Mouse (Mus musculus): ENCODE data around the gene Meltf.

Gene Meltf

DNA sequence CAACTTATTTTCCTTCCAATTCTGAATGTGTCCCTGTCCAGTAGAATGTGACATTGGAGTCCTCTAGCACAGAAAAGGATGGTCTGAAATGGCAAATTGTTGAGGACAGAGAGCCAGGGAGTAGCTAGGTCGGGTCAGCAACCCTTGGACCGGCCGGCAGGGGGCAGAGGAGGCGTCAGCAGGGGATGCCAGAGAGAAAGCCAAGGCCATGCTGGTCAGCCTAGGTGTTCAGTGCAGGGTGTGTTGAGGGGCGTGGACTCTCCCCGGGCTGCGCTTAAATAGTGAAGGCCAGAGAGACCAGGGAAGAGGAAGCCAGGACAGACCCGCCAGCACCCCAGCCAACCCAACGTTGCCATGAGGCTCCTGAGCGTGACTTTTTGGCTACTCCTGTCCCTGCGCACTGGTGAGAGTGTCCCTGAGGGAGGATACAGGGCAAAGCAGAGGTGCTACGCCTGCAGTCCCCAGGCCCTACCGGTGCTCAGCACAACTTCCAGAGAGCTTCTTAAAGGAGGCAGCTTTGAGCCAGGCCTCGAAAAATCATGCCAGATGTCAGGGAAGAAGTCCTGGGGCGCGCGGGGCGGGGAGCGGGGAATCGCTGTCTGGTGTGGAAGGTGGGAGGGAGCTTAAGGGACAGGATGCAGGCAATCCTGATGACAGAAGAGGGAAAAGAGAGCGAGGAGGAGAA lies at the start of gene Meltf:
TSS of gene Meltf (plus strand) at position 238 of the 685 bp plus-strand sequence.
- peak; percentile 68 for DNase-seq (ENCODE audit: low read depth, low spot score)

GRCm38 (mm10) chr16:31830726-31831125 lies 47.9 kb upstream of the Meltf start:
- no peak for DNase-seq (ENCODE audit: low read depth, low spot score)

- DNase-seq (ENCODE audit: low read depth, low spot score) = no peak
These were observed 45.8 kb upstream of the Meltf start for GRCm38 (mm10) chr16:31832630-31833422.

- DNase-seq (ENCODE audit: low read depth, low spot score) = no peak
These were observed 44.5 kb upstream of the Meltf start for GRCm38 (mm10) chr16:31834011-31834584.

GRCm38 (mm10) chr16:31834662-31835318 lies 43.8 kb upstream of the Meltf start:
- peak; percentile 22 for DNase-seq (ENCODE audit: low read depth, low spot score)

GRCm38 (mm10) chr16:31837362-31837761 lies 41.2 kb upstream of the Meltf start:
- no peak for DNase-seq (ENCODE audit: low read depth, low spot score)

GRCm38 (mm10) chr16:31844246-31844645 lies 34.4 kb upstream of the Meltf start:
- DNase-seq (ENCODE audit: low read depth, low spot score) = no peak

GRCm38 (mm10) chr16:31846763-31847162 lies 31.8 kb upstream of the Meltf start:
- DNase-seq (ENCODE audit: low read depth, low spot score) = peak; percentile 17

GRCm38 (mm10) chr16:31863920-31864319 lies 14.7 kb upstream of the Meltf start:
- no peak for DNase-seq (ENCODE audit: low read depth, low spot score)

GRCm38 (mm10) chr16:31865242-31865641 lies 13.4 kb upstream of the Meltf start:
- DNase-seq (ENCODE audit: low read depth, low spot score) = no peak

- peak; percentile 64 for DNase-seq (ENCODE audit: low read depth, low spot score)
These were observed 11.7 kb upstream of the Meltf start for GRCm38 (mm10) chr16:31866911-31867310.

DNA sequence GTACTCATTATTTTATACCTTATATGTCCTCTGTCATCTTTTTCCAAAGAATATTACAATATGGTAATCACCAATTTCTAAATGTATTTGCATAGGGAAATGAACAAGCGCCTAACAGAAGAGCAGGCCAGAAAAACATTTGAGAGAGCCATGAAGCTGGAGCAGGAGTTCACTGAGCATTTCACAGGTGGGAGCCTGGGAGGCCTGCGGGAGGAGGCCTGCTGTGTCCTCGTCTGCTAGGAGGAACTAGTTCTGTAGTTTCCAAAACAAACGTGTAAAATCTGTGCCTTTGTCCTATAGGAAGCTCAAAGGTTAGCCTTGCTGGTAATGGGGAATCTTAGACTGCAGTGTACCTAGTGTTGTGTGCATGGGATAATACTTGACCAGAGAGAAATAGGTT lies 10.9 kb upstream of the Meltf start:
- DNase-seq (ENCODE audit: low read depth, low spot score) = peak; percentile 62

DNA sequence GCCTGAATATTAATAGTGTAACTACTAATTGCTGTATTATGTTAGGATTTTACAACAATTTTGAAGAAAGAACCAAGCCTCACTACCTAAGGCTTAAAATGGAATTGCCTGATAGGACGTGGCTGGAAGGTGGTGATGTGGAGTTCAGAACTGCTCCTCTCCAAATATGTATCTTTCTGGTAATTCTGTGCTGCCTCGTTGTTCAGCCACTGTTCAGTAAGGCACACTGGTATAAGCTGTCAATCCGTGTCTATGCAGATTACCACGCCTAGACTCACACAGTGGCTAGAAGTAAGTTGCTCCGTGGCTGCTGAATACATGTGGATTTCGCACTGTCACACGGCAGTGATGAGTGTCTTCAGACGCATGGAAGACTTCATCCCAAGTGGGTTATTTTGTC lies 4.9 kb upstream of the Meltf start:
- DNase-seq (ENCODE audit: low read depth, low spot score) = no peak

DNA sequence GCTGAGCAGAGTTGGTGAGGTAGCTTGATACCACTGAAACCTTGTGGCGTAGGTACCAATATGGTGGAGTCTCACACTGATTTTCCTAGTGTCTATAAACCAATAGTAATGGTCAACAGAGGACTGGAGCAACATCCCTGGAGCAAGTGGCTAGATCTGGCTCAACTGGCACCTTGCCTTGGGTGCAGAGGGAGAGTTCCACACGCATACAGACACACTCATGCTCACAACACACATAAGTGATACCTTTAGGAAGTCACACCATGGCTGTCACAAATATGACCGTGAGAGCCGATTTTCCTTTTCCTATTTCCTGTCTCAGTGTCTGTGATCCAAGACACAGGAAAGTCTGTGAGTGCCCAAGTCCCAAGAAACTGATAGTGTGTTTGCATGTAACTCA lies 3.2 kb upstream of the Meltf start:
- no peak for DNase-seq (ENCODE audit: low read depth, low spot score)

GRCm38 (mm10) chr16:31876386-31876785 lies 2.2 kb upstream of the Meltf start:
- peak; percentile 97 for DNase-seq (ENCODE audit: low read depth, low spot score)

DNA sequence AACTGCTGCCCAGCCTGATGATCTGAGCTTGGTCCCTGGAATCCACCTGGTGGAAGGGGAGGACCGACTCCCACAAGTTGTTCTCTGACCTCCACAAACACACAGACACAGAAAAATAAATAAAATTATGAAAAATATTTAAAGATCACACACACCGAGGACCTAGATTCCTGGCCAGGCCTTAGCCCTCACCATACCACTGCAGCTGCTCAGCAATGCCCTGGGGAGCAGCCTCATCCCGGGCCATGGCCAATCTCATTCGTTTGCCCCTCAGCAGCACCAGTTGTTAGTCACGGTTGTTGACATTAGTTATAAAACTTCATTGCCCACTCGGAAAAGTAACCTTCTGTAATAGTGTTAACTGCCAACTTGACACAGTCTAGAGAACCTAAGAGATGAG lies 558 bp upstream of the Meltf start:
- DNase-seq (ENCODE audit: low read depth, low spot score) = no peak

DNA sequence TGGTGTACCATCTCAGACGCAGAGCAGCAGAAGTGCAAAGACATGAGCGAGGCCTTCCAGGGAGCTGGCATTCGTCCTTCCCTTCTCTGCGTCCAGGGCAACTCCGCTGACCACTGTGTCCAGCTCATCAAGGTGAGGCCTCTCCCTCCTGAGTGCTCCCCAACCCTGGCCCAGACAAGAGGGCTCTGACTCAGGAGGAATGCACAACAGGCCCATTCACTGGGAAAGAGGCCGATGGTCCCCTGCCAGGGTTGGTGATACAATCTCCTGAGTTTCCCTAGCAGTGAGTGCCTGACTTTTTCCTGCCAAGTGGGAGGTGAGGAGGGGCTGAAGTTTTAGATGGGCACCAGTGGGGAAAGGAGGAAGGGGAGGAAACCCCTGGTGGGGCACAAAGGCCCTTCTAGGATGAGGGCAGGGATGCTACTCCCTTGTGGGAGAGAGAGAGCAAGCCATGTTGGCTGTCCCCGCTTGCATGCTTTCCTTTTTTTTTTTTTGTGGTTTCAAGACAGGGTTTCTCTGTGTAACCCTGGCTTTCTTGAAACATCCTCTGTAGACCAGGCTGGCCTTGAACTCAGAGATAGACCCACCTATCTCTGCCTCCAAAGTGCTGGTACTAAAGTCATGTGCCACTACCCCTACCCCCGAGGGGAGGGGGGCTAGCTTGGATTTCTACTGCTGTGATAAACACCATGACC lies 1.7 kb downstream of the Meltf start:
- DNase-seq (ENCODE audit: low read depth, low spot score) = no peak

- no peak for DNase-seq (ENCODE audit: low read depth, low spot score)
These were observed 3.8 kb downstream of the Meltf start for GRCm38 (mm10) chr16:31882381-31882908.

DNA sequence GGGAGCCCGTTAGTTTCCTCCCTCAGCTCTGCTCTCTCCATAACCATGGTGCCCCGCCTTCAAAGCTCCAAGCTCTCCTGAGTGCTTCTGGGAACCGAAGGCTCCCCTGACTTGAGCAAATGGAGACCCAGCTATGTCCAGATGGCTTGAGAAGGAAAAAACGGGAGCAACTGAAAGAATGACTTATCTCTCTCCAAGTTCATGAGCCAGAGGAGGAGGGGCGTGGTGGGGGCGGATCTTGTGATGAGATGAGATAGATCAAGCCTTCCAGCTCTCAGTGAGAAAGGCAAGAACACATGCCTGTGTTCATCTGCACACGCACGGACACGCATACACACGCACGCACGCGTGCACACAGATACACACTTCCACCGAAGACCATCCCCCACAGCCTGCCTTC lies 4.7 kb downstream of the Meltf start:
- DNase-seq (ENCODE audit: low read depth, low spot score) = peak; percentile 84

GRCm38 (mm10) chr16:31883902-31884301 lies 5.3 kb downstream of the Meltf start:
- DNase-seq (ENCODE audit: low read depth, low spot score) = no peak

GRCm38 (mm10) chr16:31890907-31891306 lies 12.3 kb downstream of the Meltf start:
- no peak for DNase-seq (ENCODE audit: low read depth, low spot score)

Data from brain, adult 2 months (tissue).